Mouse (Mus musculus) MN1 (cell line): ENCODE measurements around the gene Mbd3.

Experiments used
- DNase-seq: peaks from one replicate; pipeline ENCODE4 v3.0.0-alpha.2; 2016; ENCODE audit warnings: low spot score

Gene Mbd3

GRCm38 (mm10) chr10:80423562-80423961 is 24.2 kb upstream of the Mbd3 start:
- no peak for DNase-seq

DNA sequence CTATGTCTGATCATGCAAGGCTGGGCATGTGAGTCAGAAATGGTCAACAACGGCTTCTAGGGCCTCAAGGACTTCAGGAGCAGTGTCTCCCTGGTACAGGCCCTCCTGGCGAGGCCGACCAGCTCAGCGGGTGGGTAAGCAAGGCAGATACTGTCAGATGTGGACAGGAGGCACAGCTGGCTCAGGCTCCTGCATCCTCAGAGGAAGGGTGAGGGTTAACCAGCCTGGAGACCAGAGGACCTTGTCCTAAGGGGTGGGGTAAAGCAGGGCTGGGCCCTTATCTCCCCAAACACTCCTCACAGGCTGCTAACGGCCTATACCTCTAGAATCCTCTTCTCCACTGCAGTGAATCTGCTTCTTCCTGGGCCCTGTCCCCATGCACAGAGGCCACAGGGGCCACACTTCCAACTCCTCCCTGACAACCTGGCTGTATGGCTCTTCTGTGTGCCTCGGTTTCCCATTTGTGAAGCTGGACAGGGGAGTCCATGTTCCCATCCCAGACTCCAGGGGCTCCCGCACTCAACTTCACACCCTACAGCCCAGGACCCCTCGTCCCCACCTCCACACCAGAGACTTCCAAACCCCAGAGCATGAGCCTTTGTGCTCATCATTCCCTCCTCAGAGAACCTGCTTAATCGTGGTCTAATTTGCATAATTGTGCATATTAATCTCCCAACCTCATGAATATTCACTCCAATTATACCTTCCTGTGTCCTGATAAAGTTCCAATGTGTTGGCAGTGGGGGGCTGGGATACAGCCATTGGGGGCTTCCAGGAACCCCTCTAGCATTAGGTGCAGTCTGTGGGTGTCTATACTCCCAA is 22.5 kb upstream of the Mbd3 start:
- no peak for DNase-seq

DNA sequence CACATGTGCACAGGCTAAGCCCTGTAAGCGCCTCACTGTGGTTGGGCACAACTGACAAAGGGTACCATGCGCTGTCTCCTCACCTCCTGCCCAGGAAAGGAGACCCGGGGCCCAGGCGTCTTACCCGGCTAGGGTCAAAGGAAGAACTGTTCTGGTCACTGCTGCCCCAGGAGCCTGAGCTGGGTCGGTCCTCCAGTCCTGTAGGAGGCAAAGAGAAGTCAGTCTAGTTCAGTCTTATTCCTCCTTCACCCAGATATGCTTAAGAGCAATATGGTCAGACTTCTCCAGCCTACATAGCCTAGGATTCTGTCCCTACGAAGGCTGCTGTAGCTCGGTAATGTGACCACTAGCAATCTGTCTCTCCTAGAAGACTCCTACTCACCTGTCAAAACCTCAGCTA is 21.9 kb upstream of the Mbd3 start:
- no peak for DNase-seq

DNA sequence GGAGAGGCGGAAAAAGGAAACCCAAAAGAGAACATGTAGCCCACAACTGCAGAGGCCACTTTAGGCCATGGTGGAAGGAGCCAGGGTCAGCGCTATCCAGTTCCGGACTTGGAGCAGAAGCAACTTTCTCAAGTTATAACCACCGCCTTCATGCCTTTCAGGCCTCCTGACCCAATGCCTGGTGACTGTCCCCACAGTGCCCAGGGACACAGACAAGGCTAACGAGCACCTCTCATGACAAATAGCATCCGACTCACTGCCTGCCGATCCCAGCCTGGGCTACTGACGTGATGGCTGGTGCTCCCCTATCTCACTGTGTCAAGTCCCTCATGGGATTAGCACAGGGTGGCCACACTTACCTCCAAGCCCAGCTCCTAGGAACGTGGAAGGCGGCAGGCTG is 21.4 kb upstream of the Mbd3 start:
- DNase-seq, result no peak

GRCm38 (mm10) chr10:80419419-80419818 is 20.1 kb upstream of the Mbd3 start:
- peak; percentile 41 for DNase-seq

DNA sequence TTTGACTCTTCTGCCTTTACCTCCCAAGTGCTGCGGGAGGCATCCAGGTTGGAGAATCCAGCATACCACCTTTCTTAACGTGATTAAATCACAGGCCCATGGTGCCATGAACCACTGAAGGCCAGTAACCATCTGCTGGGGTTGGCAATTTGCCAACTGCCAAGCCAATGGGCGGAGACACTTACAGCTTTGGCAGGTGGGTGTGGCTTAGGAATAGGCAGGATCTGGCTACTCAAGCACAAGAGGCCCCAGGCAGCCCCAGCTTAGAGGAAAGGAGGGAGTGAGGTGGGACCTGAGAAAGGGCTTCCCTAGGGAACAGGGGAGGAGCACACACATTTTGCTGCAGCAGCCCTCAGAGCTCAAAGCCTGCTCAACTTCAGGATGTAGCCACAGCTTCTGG is 19.0 kb upstream of the Mbd3 start:
- DNase-seq, result peak; percentile 91

GRCm38 (mm10) chr10:80417841-80418240 is 18.5 kb upstream of the Mbd3 start:
- DNase-seq, result peak; percentile 28

GRCm38 (mm10) chr10:80417371-80417770 is 18.0 kb upstream of the Mbd3 start:
- DNase-seq, result no peak

DNA sequence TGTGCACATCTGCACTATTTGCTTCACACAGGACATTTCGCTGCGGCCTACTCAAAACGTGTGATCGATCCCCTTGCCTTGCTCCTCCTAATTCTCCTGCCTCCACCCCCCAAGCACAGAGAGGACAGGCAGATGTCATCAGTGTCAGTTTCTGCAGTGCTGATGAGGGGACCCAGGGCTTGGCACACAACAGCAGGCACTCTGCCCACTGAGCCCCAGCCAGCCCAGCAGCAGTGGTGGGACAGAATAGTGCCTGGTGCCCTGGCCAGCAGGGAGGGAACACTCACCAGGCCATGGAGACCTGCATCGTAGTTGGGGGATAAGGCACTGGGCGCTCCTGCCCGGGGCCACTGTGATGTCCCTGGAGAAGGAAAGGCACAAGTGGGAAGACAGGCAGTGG is 16.2 kb upstream of the Mbd3 start:
- no peak for DNase-seq

GRCm38 (mm10) chr10:80412656-80413541 is 13.5 kb upstream of the Mbd3 start:
- peak; percentile 85 for DNase-seq

- DNase-seq, result no peak
These were observed 8.6 kb upstream of the Mbd3 start for GRCm38 (mm10) chr10:80407924-80408323.

- DNase-seq, result peak; percentile 92
These were observed 7.5 kb upstream of the Mbd3 start, which contains the start of gene Uqcr11 for GRCm38 (mm10) chr10:80406684-80407501. TSS of gene Uqcr11 (minus strand) at chr10:80406830.

- DNase-seq, result peak; percentile 44
These were observed 6.3 kb upstream of the Mbd3 start for GRCm38 (mm10) chr10:80405481-80406173.

DNA sequence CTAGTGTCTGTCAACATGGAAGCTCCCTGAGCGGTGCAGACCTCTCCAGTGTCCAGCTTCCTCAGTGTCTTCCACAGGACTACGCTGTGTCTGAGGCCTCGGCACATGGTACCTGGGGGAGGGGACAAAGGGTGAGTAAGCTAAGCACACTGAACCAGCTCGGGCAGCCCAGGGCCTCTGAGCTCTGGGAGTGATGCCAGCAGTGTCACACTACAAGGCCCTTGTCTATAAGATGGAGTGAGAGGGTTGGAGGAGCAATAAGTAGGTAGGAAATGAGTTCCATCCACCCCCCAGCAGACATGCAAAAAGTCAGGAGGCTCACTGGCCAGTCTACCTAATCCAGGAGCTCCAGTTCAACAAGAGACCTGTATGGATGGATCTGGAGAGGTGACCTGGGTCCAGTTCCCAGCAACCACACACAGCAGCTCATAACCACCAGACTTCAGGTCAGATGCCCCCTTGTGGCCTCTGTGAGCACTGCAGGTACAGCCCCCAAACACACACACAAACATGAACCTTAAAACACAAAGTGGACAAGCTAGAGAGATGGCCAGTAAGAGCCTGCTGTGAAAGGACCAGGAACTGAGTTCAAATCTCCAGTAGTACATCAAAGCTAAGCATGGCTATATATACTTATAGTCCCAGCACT is 3.8 kb upstream of the Mbd3 start:
- peak; percentile 68 for DNase-seq

DNA sequence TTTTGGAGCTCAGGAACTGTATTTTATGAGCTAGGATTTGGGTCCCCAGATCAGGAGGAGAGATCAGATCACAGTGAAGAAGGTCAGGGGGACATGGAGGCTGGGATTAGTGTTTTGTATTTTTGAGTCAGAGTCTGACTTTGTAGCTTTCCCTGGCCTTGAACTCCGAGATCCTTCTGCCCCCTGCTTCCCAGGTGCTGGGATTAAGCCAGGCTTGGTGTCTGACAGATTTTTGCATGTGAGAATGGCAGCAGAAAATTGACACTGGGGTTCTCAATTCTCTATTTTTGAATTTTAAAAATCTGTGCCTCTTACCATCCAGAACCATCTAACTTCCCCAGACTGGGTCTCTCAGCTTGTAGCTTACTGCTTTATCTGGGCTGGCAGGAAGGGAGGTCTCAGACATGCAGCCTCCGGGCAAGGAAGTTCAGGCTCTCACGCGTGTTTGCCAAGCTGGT is 1.4 kb upstream of the Mbd3 start:
- DNase-seq, result no peak

DNA sequence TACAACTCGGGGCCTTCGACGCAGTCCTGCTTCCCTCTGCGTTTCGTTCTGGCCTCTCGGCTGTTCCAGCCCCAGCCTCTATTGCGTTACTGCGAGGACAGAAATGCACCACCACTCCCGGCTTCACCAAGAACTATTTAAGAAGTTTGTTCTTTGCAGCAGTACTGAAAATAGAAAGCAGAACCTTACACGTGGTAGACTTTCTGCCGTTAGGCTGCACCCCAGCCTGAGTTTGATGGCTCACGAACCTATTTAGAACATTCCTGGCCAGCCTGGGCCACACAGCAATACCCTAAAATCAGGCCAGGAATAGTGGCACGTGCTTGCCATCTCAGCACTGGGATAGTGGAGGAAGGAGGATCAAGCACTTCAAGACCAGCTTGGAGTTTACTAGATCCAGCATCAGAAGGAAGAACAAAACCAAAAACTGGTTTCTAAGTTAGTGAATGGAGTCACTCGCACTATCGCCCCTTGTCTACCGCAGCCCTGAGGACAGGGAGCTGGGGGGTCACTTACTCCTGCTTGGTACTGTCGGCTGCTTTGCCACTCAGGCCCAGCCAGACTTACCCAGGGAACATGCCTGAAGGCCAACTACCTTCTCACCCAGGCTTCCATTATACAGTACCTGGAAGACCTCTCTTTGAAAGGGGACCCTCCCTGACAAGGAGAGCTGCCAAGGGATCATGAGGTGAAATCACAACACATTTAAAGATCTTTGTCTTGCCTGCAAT is 788 bp upstream of the Mbd3 start:
- DNase-seq, result no peak

DNA sequence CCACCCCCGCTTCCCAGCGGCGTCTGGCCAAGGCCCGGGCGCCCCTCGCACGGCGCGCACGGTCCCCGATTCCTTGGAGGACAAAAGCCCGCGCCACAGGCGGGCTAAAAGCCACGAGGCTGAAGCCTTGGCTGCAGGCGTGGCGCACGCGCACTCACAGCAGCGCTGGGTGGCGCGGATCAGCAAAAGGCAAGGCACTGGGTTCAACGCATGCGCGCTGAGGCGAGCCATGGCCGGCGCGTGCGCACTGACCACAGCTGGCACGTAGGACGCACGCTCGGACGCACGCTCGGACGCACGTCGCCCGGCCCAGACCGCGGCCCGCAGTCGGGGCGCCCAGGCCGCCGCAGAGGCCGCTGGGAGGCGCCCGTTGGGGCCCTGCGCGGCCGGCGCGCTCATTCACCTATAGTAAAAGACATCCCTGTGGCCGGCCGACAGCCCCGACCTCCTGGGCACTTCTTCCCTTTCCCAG is 595 bp downstream of the Mbd3 start:
- DNase-seq, result peak; percentile 98

DNA sequence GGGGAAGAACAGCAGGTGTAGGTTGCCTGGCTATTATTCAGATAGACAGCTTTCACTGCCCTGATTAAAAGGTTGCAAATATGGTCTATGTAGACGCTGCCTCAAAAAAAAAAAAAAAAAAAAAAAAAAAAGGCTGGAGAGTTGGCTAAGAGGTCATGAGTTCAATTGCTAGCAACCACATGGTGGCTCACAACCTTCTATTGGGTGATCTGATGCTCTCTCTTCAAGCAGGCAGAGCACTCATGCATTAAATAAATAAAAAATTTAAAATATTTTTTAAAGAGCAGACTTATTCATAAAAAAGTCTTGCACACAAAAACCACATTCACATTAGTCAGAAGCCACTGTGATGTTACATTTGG is 1.2 kb downstream of the Mbd3 start:
- DNase-seq, result no peak

GRCm38 (mm10) chr10:80397524-80398173 is 1.7 kb downstream of the Mbd3 start:
- no peak for DNase-seq
